Mouse (Mus musculus) bone marrow, adult 2 months (tissue): ENCODE results near the gene Wasf2.

Experiments used
- CTCF ChIP-seq: fragments of 200-500 bp; IDR thresholded peaks from 2 replicates; pipeline ENCODE4 v1.5.1; 2011; ENCODE audit warnings: low read length, control low read depth; ENCODE audit not compliant: control insufficient read depth, insufficient read depth
- POLR2A ChIP-seq: fragments of 200-500 bp; IDR thresholded peaks from 2 replicates; pipeline ENCODE4 v1.6.1; 2011; ENCODE audit warnings: low read depth, mild to moderate bottlenecking, control low read depth, low read length, borderline replicate concordance; ENCODE audit not compliant: control insufficient read depth

GRCm38 (mm10) chr4:133085011-133085782 is 45.1 kb upstream of the Wasf2 start:
- no peak for TF ChIP-seq POLR2A
- no peak for TF ChIP-seq CTCF
